Mouse (Mus musculus): Measurements from ENCODE around the gene Btg2.

Gene Btg2

DNA sequence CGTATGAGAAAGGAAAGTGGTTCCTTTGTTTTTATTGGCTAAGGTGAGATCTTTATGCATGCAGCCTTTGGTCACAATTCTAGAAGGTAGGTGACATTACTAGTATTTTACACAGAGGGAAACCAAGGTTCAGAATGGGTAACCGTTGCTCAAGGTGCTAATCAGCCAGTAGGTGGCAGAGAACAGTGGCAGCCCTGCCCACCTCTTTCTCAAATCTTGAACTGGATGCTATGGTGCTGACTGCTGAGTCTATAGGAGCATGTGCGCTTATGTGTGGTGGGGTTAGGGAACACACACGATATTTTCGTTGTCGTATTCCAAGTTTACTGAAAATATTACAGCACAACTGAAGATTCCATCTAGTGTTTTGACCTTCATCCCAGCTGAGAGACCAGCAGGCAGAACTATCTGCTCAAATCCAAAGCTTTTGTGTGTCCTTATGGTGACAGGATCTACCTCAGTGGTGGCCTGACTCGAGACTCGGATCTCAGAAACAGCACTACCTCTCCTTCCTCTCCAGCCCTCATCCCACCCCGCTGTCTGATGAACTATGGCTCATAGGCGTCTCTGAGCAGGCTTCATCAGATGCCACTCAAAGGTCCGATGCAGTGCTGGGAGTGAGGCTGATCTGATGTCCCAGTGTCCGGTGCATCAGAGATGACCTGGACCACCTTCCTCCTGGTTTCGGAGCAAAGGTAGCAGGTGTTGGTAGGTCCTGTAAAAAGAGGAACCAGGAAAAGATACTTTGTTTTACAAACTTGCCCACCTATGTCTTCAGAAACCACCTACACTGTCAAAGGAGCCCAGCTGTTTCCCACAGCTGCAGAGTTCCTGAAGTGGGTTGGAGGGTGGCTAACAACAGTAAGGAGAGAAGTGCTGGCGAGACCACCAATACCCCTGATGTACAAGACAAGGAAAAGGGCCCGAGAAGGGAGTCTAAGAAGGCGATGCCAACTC, 18.9 kb downstream of the Btg2 start:
- DNase-seq (ENCODE audit: low read depth, low spot score): peak; percentile 80

DNA sequence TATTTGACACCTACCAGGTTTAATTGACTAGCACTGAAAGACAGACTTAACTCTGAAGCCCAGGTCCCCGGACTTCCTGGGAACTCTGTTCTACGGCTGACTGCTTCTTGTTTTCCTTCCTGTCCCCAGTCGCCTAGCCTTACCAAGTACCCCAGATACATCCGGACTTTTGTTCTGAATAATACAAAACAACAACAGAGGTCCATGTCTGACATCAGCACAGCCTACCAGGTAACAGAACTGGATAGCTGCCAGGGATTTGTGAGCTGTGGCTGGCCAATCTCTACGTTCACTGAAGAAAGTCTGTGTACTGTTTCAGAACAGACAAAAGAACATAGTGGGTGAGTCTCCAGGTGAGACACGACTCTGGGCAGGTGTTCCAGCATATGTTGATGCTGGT, 20.1 kb downstream of the Btg2 start:
- DNase-seq (ENCODE audit: low read depth, low spot score): peak; percentile 79

DNA sequence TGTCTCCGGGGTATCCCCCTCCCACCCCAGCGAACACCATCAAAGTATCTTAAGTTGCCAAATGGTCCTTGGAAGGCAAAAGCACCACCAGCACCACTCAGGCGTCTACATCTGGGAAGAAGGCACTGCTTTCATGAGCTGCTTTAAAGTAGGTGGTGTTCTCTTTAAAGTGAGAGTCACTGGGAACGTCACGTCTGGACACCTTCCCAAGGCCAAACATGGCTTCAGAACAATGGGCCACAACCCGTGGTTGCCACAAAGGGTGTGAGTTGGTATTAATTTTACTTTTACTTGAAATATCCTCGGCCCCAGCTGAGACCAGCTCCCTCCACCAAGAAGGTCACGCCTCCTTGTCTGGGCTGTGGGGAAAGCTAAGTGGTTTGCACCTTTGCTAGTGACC, 21.2 kb downstream of the Btg2 start:
- DNase-seq (ENCODE audit: low read depth, low spot score): no peak

DNA sequence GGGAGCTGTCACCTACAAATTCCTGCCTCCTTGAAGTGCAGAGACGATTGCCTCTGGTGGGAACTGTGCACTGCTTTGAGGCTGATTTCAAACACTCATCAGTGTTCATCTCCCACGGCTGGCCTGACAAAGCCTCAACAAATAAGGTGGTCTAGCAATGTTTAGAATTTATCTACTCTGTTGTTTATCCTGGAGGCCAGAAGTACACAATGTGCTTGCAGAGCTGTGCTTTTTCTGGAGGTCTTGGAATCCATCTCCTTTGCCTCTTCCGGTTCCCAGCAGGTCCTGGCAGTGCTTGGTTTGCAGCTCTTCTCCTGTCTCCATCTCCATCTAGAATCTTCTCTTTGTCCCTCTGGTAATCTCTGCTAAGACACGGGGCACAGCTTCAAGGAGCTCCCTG, 22.6 kb downstream of the Btg2 start:
- DNase-seq (ENCODE audit: low read depth, low spot score): no peak

DNA sequence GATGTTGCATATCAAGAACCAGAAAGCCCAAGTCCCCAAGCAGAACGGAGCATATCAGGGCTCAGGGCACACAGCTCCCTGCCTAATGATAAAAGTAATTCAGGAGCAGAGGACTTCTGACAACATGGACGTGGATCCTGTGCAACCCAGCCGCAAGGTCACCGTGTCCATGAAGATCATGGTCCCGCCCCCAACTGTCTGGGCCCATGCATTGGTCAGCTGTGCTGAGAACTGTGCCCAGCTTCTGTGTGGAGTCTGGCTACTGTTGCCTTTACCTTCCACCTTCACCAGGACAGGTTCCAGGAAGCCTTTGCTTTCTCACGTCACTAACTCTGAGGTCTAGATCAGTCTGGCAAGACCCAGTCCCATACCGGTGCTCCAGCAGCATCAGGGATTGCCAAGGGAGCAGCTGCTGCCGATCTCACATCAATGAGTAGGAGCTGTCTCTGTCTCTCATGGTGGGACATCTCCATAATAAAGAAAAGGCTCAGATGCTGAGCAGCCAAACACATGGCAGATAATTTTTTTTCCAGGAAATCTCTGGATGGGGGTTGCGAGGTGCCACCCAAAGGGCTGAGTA, 23.2 kb downstream of the Btg2 start:
- no peak for DNase-seq (ENCODE audit: low read depth, low spot score)

DNA sequence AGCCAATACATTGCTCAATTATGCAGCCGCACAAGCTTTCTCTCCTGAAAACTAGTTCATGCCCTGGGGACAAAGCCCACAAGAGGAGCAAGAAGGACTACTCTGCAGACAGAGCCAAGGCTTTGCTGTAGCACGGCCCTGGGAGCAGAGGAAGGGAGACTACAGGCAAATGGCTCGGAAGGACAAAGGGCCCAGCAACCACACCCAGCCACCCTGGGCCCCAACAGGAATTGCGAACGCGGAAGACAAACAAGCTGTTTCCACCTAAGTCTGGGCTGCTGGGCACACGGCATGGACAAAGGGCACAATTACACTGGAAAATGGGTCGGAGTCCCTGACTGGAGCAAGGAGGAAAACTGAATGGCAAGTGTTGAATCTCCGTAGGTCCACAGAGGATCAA, 23.9 kb downstream of the Btg2 start:
- no peak for DNase-seq (ENCODE audit: low read depth, low spot score)

DNA sequence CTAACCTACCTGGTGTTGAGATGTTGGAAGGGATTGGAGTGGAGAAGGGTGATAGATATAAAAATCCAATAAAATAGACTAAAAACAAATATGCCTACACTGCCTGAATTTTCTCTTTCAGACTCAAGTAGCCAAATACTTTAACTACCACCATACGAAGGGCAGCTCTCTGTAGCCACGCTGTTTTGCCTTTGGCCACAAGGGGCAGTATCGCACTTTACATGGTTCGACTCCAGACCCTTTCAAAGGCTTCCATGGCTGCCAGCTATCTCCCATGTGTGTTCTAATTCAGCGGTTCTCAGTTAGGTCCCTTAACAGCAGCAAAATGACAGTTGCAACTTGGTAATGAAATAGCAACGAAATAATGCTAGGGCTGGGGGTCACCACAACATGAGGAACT, 25.7 kb downstream of the Btg2 start:
- peak; percentile 82 for DNase-seq (ENCODE audit: low read depth, low spot score)

DNA sequence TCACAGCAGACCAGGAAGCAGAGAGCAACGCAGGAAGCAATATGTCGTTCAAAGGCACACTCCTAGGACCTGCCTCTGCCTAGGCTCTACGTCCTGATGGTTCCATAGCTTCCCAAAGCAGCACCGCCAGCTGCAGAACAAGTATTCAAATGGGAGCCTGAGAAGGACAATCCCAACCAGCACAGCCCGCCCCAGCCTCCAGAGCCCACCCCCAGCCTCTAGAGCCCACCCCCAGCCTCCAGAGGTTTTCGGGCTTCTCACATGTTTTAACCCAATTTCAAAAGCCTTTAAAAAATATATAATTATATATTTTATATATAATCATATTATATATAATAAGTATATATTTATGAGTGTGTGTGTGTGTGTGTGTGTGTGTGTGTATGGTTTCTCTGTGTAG, 29.4 kb downstream of the Btg2 start:
- no peak for DNase-seq (ENCODE audit: low read depth, low spot score)

DNA sequence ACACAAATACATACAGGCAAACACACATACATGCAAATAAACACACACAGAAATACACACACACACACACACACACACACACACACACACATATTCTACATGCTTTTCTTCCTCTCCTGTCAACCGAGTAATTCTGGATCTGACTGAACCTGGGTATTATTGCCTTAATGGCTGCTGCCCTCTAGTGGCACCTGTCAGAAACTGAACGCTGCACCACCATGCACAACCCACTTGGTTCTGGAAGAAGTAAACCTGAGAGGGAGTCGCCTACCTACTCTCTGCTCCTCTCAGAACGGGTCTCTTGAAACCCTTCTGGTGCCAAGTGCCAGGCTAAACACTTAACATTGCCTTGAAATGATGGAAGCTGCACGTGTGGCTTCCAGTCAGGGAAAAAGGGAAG, 30.2 kb downstream of the Btg2 start:
- DNase-seq (ENCODE audit: low read depth, low spot score): peak; percentile 74

DNA sequence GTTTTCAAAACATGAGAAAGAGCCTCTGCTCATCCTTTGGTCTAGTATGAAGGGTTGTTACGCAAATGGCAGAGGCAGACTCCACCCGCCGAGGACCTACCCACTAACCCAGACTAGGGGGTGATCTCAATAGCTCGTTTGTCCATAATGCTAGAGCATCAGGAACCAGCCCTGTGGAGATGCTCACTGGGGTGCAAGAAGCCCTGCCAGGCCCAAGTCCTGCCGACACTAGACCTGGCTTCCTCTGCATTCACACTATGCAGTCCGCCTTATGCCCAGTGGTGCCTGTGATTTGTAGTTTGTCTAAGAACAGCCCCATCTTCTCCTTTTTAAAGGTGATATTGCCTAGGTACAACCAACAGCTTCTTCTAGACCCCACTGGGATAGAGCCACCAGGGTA, 31.5 kb downstream of the Btg2 start:
- DNase-seq (ENCODE audit: low read depth, low spot score): no peak

DNA sequence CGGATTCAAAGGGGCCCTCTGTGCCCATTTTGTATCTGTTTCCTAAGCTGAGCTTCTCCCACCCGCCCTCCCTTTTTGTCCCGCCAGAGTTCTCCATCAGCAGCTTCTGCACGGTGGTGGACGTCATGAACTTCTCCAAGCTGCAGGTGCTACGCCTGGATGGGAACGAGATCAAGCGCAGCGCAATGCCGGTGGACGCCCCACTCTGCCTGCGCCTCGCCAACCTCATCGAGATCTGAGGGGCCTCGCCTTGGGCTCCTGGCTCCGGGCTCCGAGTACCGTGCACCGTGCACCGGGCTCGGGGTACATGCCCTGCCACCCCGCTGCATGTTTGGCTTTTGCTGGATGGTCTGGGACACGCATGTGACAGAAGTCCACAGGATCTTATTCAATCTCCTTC, 32.5 kb downstream of the Btg2 start:
- DNase-seq (ENCODE audit: low read depth, low spot score): no peak

DNA sequence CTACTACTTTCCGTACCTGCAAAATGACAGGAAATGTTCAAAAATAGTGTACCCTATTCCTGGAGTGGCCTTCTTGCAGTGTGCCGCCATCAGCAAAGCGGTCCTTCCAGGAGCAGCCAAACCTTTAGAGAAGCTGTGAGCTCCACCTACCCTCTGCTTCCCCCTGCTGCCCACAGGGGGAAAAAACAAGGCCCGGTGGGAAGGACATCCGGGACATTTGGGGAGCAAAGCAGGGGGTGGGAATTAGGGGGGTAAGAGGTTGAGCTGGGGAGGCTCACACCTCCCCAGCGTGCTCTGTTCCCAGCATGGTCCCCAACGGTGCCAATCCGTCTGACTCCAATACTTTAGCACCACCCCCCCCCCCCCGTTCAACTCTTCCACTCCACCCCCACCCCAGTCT, 32.9 kb downstream of the Btg2 start:
- peak; percentile 58 for DNase-seq (ENCODE audit: low read depth, low spot score)

DNA sequence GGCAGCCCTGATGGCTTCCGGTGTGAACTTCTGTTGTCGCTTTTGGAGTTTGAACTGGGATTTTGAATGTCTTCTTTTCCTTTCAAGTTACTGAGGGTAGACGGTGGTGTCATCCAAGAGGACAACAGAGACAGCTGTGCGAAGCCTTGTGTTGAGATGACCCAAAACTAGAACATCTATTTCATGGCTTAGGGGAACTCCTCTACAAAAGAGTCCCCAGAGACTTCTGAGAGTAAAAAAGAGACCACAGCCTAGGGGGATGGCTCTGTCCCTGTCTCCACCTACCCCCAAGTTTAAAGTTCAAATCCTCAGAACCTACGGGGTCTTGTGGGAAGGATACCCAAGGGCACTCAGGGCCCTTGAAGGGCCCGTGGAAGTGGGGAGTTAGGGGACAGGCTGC, 34.1 kb downstream of the Btg2 start:
- no peak for DNase-seq (ENCODE audit: low read depth, low spot score)

DNA sequence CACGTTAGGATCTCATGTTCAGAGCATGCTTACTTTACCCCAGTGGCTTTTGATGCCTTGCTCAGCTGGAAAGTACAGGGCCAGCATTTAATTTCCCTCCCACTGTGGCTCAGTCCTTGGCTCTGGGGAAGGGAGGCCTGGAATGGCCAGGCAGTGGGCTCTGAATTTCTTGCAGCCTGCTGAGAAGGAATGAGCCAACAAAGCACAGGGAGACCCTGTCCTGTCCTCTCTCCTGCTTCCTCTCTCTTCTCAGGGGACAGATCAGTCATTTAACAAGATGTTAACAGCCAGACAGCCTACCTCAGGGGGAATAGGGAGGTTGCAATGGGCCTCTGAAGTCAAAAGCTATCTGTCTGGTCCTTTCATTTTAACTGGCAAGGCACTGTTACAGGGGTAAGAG, 36.6 kb downstream of the Btg2 start:
- no peak for DNase-seq (ENCODE audit: low read depth, low spot score)

DNA sequence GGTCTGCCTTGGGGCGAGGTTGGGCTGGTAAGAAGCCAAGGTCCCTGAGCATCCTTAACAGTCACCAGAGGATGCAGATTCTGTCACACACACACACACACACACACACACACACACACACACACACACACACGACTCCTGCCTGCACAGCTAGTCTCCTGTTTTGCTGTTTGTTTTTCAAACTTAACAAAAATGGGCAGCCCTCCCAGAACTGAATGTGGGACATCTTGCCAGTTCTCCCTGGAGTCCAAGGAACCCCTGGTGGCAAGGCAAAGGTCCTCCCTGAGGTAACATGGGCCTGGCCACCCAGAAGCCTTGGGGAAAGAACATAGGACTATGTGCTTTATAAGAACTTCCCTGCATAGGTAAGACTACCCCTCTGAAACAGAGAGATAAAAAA, 37.0 kb downstream of the Btg2 start:
- no peak for DNase-seq (ENCODE audit: low read depth, low spot score)

DNA sequence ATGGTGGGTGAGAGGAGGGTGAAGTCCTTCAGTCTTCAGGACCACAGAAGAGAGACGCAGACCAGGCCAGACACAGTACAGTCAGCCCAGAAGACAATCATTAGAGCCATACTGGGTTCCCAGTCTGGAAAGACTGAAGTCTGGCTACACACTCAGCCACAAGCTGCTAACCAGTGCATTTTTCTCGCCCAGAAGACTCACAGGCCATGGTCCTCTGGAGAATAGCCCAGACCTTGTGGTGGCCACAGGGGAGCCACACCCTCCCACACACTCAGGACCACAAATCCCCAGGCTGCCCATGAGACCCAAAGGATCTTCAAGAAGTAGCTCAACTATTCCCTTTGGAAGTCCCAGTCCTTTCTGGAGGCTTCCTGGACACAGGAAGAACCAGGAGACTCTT, 39.6 kb downstream of the Btg2 start:
- DNase-seq (ENCODE audit: low read depth, low spot score): no peak

DNA sequence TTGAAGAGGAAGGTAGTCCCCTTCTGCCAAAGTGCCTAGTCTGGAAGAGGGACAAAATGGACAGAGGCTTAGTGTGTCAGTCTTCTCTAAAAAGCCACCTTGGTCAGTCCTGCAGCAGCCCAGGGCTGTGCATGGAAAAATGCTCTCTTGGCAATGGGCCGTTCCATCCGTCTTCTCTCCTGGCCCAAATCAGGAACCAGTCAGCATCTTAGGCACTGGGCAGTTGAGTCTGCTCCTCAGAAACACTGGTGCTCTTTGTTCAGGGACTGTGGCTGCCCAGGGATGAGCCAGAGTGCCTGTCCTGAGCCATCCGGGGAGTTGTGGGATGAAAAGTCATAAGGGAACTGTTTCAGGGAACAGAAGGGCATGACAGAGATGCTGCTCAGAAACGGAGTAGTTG, 40.6 kb downstream of the Btg2 start:
- DNase-seq (ENCODE audit: low read depth, low spot score): no peak

DNA sequence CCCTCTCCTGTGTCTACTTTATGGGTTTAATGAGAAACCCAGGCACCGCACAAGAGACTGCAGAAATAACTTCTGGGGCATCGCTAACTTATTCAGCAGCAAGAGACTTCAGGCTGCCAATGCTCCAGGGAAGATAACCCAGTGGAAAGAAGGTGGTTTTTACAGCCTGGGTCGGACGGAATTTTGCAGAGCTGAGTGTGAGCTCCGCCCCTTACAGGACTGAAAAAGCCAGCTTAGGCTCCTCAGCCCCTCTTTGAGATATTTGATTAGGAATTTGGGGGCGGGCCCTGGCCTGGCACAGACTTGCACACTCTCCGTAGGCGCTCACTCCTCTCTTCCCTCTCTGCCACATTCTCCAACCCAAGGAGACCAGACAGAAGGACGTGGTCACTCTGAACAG, 41.7 kb downstream of the Btg2 start, which contains the start of gene Fmod:
Gene Fmod, plus strand, starts transcription at position 83 of the 400 bp plus-strand sequence.
- no peak for DNase-seq (ENCODE audit: low read depth, low spot score)

DNA sequence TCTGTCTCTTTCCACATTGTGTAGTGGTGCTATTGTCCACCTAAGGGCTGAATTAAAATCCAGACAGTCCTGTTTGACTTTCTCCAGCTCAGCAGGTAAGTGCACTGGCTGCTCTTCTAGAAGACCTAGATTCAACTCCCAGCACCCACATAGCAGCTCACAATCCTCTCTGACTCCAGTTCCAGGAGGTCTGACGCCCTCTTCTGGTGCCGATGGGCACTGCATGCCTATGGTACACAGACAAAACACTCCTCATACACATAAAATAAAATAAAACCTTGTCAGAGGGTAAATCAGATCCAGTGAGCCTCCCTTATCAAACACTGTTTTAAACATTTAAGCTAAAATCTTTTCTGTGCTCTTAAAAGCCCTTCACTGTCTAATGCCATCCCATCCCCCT, 42.4 kb downstream of the Btg2 start:
- no peak for DNase-seq (ENCODE audit: low read depth, low spot score)

DNA sequence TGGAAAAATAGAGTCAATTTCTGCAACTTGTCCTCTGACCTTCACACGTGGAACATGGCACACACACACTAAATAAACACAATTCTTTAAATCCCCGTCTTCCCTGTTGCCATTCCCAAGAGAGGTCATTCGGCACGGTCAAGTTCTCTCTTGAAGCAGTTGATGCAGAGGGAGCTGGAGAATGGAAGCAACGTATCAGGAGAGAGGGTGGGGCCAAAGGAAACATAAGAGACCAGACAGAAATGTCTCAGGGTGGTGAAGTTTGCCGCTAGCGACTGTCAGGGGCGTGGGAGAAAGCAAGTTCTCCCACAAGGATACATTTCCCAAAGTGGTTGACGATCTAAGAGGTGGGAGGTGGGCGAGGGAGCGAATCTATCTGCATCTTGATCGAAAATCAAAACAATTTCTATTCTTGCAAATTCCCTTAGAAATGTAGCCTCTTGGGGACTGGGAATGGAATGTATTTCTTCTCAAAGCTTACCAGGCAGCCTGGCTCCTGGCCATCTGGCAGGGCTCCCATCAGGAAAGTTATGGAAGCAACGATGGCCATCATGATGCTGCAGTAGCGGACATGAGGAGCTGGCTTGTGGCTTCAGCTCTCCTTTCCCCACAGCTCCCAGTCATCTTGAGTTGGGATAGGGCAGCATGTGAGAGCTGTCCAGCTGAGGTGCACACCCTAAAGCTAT, 50.6 kb downstream of the Btg2 start:
- DNase-seq (ENCODE audit: low read depth, low spot score): no peak

DNA sequence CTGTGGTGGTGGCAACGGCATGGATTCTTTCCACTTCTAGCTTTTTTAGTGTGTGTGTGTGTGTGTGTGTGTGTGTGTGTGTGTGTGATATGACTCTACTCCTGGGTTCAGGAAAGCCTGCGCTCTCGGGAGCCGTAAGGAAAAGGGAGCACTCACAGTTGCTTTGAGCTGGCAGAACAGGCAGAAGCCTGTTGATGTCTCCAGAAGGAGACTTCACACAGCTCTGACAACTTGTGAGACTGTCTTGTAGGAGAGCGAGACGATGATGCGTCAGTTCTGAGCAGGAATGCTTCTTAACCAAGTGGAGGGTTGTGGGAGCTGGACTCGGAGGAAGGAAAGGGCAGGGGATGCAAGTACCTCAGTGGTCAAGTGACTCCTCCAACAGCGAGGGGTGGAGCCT, 52.2 kb downstream of the Btg2 start:
- no peak for DNase-seq (ENCODE audit: low read depth, low spot score)

DNA sequence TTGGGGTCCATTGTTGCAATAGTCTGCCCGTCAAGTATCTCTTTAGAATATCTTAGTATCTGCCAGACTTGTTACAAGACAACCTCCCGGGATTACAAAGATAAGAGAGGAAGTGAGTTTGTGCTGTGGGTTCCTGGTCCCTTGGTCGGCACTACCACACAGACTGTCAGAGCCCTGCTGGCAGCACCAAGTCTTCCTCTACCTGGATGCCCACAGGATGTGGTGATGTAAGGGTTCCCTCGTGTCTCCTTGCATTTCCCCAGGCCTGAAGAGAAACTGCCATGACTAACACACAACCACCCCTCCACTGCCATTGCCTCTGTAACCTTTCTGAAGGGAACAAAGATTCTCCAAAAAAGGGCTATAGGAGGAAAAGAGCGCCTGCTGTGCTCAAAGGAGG, 52.9 kb downstream of the Btg2 start:
- no peak for DNase-seq (ENCODE audit: low read depth, low spot score)
